Mouse (Mus musculus) heart, embryonic 14.5 days (tissue): ENCODE data around the gene Emid1. TPM values are rescaled to one million over a fixed set of nuclear protein-coding genes. Genes with fewer than 3 reads are reported as not detected.
A peak's percentile ranks its signal among the peaks of the same experiment; 100 is the strongest.

Experiments used
- ATAC-seq: fragments of 200-750 bp; cut with Nextera tagmentation; 2 replicates; pipeline ENCODE4 v1.8.0; 2017; ENCODE audit warnings: low read depth, moderate TSS enrichment; ENCODE audit not compliant: insufficient number of reproducible peaks, insufficient read depth, low FRiP score
- H3K27ac ChIP-seq, 2 experiments: fragments of 200-500 bp in 1 of 2; fragments of 300-500 bp in 1 of 2; sonication (generic) in 1 of 2; replicated peaks in 1 of 2; 2 replicates each; pipeline ENCODE4 v1.5.1; 2012 to 2014; ENCODE audit warnings: low read depth in 2 of 2, low read length in 2 of 2, control low read depth in 1 of 2, mild to moderate bottlenecking in 1 of 2, mixed read lengths in 1 of 2; ENCODE audit not compliant: control insufficient read depth in 1 of 2, insufficient read depth in 1 of 2
- H3K27me3 ChIP-seq: fragments of 300-500 bp; sonication (generic); 2 replicates; pipeline ENCODE4 v1.6.1; 2014; ENCODE audit warnings: mild to moderate bottlenecking, low read length, control low read depth; ENCODE audit not compliant: control insufficient read depth, insufficient read depth
- H3K36me3 ChIP-seq: fragments of 300-500 bp; sonication (generic); 2 replicates; pipeline ENCODE4 v1.6.1; 2014; ENCODE audit warnings: mild to moderate bottlenecking, control low read depth, low read length, mixed read lengths; ENCODE audit not compliant: control insufficient read depth, insufficient read depth
- H3K4me1 ChIP-seq, 2 experiments: fragments of 200-500 bp in 1 of 2; fragments of 300-500 bp in 1 of 2; sonication (generic) in 1 of 2; 2 replicates each; pipeline ENCODE4 v1.6.1; 2012 to 2014; ENCODE audit warnings: low read length in 2 of 2, control low read depth in 1 of 2, mixed read lengths in 1 of 2; ENCODE audit not compliant: control insufficient read depth in 2 of 2, insufficient read depth in 2 of 2
- H3K4me2 ChIP-seq: fragments of 300-500 bp; sonication (generic); 2 replicates; pipeline ENCODE4 v1.6.1; 2014; ENCODE audit warnings: mild to moderate bottlenecking, low read length
- H3K4me3 ChIP-seq, 2 experiments: fragments of 200-500 bp in 1 of 2; fragments of 300-500 bp in 1 of 2; sonication (generic) in 1 of 2; 2 replicates each; pipeline ENCODE4 v1.5.1; 2012 to 2014; ENCODE audit warnings: low read length in 2 of 2, mild to moderate bottlenecking in 2 of 2, control low read depth in 1 of 2, low read depth in 1 of 2, moderate library complexity in 1 of 2; ENCODE audit not compliant: control insufficient read depth in 1 of 2, insufficient read depth in 1 of 2
- H3K9ac ChIP-seq: fragments of 300-500 bp; sonication (generic); 2 replicates; pipeline ENCODE4 v1.6.1; 2014; ENCODE audit warnings: mild to moderate bottlenecking, low read length
- H3K9me3 ChIP-seq: fragments of 300-500 bp; sonication (generic); 2 replicates; pipeline ENCODE4 v1.6.1; 2016; ENCODE audit warnings: low read length, control low read depth; ENCODE audit not compliant: control insufficient read depth
- WGBS: fragments of 180-500 bp; shearing (Covaris S2); extraction: QIAGEN DNeasy Blood & Tissue Kit; methylation state at CpG from one replicate; pipeline ENCODE4 v1.1.7; 2014; 5-methylcytosine and 5-hydroxymethylcytosine counted together
- polyA plus RNA-seq: library from polyadenylated mRNA; unstranded; fragments of >200 nt; fragmentation: Nextera tagmentation; extraction: Ambion mirVana; gene quantifications from 2 replicates; pipeline ENCODE4 v1.2.1, GENCODE M21; 2014

The Emid1 gene
- polyA plus RNA-seq, 1 experiment from 2014 or later: 6.8 TPM

GRCm38 (mm10) chr11:5068126-5068971 lies 83.7 kb downstream of the Emid1 start:
- no peak overlapping the region for H3K4me3 ChIP-seq
- WGBS: 84% methylated on average over 9 of the region's 9 CpGs
- peaks cover 5% of the 10 kb centered on the region for H3K27me3 ChIP-seq
- peaks cover 11 to 15% of the 10 kb centered on the region in 2 experiments for H3K4me1 ChIP-seq
- ATAC-seq: no peak
- no peak overlapping the region for H3K9ac ChIP-seq
- peaks cover 57% of the 10 kb centered on the region for H3K36me3 ChIP-seq
- H3K4me2 ChIP-seq: no peak overlapping the region
- H3K27ac ChIP-seq: no peak overlapping the region
- H3K9me3 ChIP-seq: no peaks in the 10 kb centered on the region

GRCm38 (mm10) chr11:5067063-5067462 lies 85.0 kb downstream of the Emid1 start:
- Histone ChIP-seq H3K4me3 (no peak overlapping the region), H3K9ac (no peak overlapping the region), H3K4me1 (peaks cover 16 to 27% of the 10 kb centered on the region in 2 experiments), H3K9me3 (no peaks in the 10 kb centered on the region), H3K36me3 (peaks cover 44% of the 10 kb centered on the region), H3K4me2 (no peak overlapping the region), H3K27ac (no peak overlapping the region), H3K27me3 (peaks cover 17% of the 10 kb centered on the region)
- no peak for ATAC-seq

DNA sequence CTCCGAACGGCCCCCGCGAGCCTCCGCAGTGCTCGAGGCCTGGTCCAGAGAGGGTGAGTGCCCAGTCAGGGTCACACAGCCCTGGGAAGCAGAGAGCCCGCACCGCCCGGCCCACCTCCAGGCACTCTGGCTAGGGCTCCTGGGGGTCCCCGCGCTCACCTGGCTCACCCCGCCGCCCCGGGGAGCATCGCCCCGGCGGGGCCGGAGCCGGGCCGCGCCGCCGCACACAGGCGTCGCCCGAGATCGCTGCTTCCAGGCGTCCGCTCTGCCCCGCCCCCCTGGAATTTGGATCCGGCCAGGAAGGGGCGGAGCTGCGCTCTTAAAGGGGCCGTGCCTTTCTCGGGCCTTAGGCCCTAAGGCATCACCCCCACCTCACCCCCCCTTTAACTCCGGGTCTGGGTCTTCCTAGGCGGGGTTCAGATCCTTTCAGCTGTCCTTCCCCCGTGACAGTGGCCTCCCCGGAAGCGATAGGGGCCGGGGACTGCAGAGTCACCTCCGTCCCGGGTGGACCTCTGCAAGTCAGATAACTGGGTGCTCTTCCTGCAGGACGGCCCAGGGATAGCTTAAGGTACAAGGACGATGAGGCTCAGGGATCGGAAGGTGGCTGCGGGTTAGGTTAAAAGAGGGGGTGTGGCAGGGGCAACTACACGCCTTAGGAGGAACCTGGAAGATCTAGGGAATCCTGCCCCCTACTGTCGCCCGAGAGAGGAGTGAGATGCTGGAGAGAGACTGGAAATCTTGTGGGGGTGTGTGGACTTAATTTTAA lies 86.8 kb downstream of the Emid1 start, which contains the start of gene Gas2l1:
Gene Gas2l1 (minus strand): TSS at position 272 of the 766 bp plus-strand sequence.
- Histone ChIP-seq H3K27ac (peak within 1 kb of the TSS; percentile 2 to 64; a peak in 1 of 4 replicates), H3K27me3 (peaks cover 30% of the 10 kb centered on the region), H3K4me2 (peak within 1 kb of the TSS; percentile 88), H3K4me3 (peak within 1 kb of the TSS; percentile 57 to 65), H3K4me1 (peaks cover 18 to 39% of the 10 kb centered on the region in 2 experiments), H3K36me3 (peaks cover 32% of the 10 kb centered on the region), H3K9me3 (no peaks in the 10 kb centered on the region), H3K9ac (peak within 1 kb of the TSS; percentile 73)
- ATAC-seq: peak; percentile 83
- under 1% methylated on average over 49 of the region's 50 CpGs for WGBS

- H3K27ac ChIP-seq: 0 out of 4 replicates have a peak overlapping the region, but pooled peaks of 1 of the 2 experiments have one; percentile 1
- H3K4me1 ChIP-seq: peaks cover 20 to 39% of the 10 kb centered on the region in 2 experiments
- H3K4me2 ChIP-seq: peak overlapping the region; percentile 88
- no peak for ATAC-seq
- peaks cover 28% of the 10 kb centered on the region for H3K36me3 ChIP-seq
- H3K9me3 ChIP-seq: no peaks in the 10 kb centered on the region
- H3K4me3 ChIP-seq: peak overlapping the region; percentile 57 to 65
- WGBS: 20% methylated on average over 38 of the region's 38 CpGs
- peaks cover 37% of the 10 kb centered on the region for H3K27me3 ChIP-seq
- peak overlapping the region; percentile 73 for H3K9ac ChIP-seq
These were observed 87.6 kb downstream of the Emid1 start for GRCm38 (mm10) chr11:5064282-5065055.

- H3K27me3 ChIP-seq: peaks cover 45% of the 10 kb centered on the region
- ATAC-seq: no peak
- WGBS: 61% methylated on average over 31 of the region's 31 CpGs
These were observed 88.3 kb downstream of the Emid1 start for GRCm38 (mm10) chr11:5063561-5064281.

DNA sequence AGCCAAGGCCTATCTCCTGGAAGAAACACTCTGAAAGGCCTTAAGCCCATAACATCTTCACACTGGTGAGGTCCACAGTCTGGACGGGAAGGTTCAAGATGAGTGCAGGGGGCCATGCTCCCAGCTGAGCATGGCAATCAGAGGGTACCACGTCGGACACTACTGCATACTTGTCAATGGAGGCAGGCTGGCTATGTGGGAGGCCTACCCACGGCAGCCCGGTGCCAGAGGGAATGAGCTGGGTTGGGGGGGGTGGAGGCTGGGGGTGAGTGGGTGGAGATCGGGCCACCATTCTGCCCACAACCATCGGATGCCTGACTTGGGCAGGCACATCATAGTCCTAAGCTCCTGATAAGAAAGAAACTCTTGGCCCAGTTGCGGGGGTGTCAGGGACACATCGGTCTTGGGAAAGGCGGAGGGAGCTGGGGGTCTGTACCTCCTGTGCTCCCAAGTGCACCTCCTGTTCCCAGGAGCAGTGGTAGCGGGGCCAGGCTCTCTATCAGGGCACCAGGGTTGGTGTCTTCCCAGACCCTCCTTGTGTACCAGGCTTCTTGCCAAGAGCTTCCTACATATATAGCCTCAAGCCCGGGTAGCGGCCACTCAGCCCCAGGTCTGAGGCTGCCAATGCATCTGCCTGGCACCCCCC lies 89.1 kb downstream of the Emid1 start:
- H3K4me1 ChIP-seq: peaks cover 26 to 44% of the 10 kb centered on the region in 2 experiments
- H3K9ac ChIP-seq: no peak overlapping the region
- H3K27me3 ChIP-seq: peaks cover 48% of the 10 kb centered on the region
- ATAC-seq: no peak
- H3K4me3 ChIP-seq: no peak overlapping the region
- no peaks in the 10 kb centered on the region for H3K9me3 ChIP-seq
- H3K36me3 ChIP-seq: peaks cover 13% of the 10 kb centered on the region
- H3K27ac ChIP-seq: no peak overlapping the region
- 67% methylated on average over 13 of the region's 13 CpGs for WGBS
- H3K4me2 ChIP-seq: peak overlapping the region; percentile 83; the same call in 1 of the 2 replicates

More at GRCm38 (mm10) chr11:5063561-5064281, 88.3 kb downstream of the Emid1 start:
- Histone ChIP-seq H3K4me1 (peaks cover 24 to 39% of the 10 kb centered on the region in 2 experiments), H3K9me3 (no peaks in the 10 kb centered on the region), H3K9ac (peak overlapping the region; percentile 73; the same call in 1 of the 2 replicates), H3K27ac (no peak overlapping the region), H3K4me3 (peak overlapping the region; percentile 57 to 65; a peak in 3 of 4 replicates), H3K36me3 (peaks cover 21% of the 10 kb centered on the region), H3K4me2 (peak overlapping the region; percentile 88)
